Mouse (Mus musculus) spleen, adult 12 weeks (tissue): ENCODE measurements around the gene Sh3glb1.
"Not testable (repeated sequence)": the region's sequence is repeated elsewhere in the genome, so short reads cannot be mapped to it uniquely, and the experiment has no call there.

Source experiments
- DNase-seq: peaks from one replicate; pipeline ENCODE4 v3.0.0; 2022; ENCODE audit warnings: low spot score

Sh3glb1 gene

DNA sequence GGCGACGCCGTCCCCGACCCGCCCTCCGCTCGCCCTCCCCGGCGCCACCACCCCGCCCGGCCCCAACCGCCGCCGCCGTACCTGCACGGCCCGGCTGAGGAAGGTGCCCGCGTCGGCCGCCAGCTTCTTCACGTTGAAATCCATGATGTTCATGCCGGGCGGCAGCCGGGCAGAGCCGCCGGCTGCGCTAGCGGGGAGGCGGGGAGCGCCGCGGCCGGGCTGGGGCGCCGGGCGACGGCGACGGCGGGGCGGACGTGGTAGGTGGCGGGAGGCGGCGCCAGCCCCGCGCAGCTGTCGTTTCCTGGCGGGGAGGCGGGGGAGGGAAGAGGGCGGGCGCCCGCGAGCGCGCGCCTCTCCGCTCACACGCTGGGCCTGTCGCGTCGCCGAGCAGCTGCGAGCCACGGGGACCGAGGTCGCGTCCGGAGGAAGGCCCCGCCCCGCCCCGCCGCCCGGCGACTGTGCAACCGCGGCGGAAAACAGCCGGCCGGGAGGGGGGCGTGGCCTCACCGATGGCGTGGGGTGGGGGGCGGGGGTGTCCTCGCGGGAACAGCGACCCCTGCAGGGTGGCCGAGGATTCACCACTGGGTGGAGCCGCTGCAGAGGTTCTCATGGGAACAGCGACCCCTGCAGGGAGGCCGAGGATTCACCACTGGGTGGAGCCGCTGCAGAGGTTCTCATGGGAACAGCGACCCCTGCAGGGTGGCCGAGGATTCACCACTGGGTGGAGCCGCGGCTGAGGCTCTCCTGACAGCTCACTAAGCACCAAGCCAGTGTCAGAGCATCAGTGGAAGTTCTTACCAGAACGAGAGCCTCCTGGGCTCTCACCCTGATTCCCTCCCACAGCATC lies at the start of gene Sh3glb1:
Gene Sh3glb1, minus strand, starts transcription at position 435 of the 847 bp plus-strand sequence.
- peak; percentile 98 for DNase-seq

DNA sequence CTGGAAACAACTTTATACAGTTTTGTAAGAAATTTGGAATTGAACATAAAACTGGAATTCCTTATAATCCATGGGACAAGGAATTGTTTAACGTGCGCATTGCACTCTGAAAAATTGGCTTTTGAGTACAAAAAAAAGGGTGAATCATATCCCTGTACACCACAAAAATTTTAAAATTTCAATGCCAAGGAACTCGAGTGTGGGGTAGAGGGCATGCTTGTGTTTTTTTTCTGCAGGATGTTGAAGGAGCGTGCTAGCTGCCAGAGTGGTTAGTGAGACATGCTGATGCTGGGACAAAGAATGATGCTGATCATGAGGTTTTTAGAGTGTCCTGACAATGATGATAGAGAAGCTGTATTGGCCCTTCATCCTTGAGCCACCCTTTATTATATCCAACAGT lies 45.0 kb upstream of the Sh3glb1 start:
- DNase-seq, result no peak

DNA sequence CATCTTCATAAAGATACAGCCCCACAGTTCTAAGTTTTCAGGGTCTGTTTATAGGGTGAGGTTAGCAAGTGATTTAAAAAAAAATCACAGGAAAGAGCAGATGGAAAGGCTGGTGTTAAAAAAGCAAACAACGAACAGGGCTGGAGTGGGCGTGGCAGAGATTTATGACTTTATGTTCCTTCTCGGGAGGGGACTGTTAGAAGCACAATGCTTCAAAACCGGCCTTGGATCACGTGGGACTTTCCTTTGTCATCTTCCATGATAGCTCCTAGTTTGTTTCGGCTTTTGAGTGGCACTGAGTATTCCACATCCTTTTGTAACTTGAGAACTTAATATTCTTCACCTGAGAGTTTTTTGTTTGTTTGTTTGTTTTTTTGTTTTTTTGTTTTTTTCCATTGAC lies 41.3 kb upstream of the Sh3glb1 start:
- no peak for DNase-seq

DNA sequence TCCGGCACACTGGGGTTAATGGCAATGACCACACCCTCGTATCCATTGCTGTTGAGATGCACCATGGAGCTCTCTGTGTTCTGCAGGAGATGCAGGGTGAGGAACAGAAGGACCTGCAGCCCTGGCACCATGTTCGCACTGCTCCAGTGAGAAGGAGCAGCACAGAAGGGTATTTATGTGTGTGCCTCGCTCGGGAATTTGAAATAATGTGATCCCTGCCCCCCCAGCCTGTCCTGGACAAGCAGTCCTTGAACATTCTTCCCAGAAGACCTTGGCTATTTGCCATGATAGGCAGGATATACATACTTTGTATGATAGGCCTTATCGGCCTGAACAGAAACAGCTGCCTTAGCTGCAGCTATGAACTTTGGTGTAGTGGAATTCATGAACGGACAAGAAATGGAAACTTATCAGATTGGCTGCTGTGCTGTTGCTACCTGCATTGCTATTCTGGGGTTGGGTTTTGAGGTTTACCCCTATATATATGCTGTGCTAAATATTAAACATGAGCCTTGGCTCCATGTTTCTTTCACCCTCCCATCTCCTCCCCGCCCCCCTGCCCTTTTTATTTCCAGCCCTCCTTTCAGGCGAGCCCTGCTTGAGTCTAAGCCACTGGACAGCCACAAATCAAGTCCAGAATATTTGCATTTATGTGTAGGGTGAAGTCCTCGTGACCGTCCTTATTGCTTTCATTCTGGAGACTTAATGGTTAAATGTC lies 40.6 kb upstream of the Sh3glb1 start, which contains the start of gene Clca3a1:
Gene Clca3a1, minus strand, starts transcription at position 386 of the 718 bp plus-strand sequence.
- peak; percentile 52 for DNase-seq

GRCm38 (mm10) chr3:144759719-144760118 lies 39.6 kb upstream of the Sh3glb1 start:
- no peak for DNase-seq

DNA sequence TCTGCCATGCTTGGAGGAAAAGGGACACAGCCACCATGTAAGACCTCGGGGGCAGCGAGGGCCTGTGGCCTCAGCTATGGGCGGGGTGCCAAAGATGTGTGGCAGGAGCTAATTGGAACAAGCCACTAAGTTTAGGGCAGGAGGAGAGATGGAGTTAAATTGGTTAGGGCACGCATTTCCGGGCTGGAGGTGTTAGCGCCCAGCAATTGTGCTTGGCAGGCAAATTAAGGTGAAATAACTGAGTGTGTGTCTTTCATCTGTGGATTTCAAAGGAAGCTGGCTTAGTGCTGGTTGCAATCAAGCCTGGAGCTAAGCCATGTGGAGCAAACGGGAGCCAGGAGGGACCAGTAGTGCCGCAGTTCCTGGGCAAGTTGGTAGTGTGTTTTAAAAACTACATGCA lies 36.0 kb upstream of the Sh3glb1 start:
- DNase-seq, result not testable (repeated sequence)

- peak; percentile 15 for DNase-seq
These were observed 33.0 kb upstream of the Sh3glb1 start for GRCm38 (mm10) chr3:144753120-144753519.

GRCm38 (mm10) chr3:144749062-144749963 lies 29.2 kb upstream of the Sh3glb1 start:
- not testable (repeated sequence) for DNase-seq

- not testable (repeated sequence) for DNase-seq
These were observed 27.6 kb upstream of the Sh3glb1 start for GRCm38 (mm10) chr3:144747706-144748105.

GRCm38 (mm10) chr3:144738396-144738795 lies 18.3 kb upstream of the Sh3glb1 start:
- not testable (repeated sequence) for DNase-seq

GRCm38 (mm10) chr3:144736831-144737230 lies 16.7 kb upstream of the Sh3glb1 start:
- DNase-seq, result no peak

GRCm38 (mm10) chr3:144723455-144723854 lies 3.3 kb upstream of the Sh3glb1 start:
- DNase-seq, result peak; percentile 58

- not testable (repeated sequence) for DNase-seq
These were observed 2.4 kb upstream of the Sh3glb1 start for GRCm38 (mm10) chr3:144722566-144722965.

DNA sequence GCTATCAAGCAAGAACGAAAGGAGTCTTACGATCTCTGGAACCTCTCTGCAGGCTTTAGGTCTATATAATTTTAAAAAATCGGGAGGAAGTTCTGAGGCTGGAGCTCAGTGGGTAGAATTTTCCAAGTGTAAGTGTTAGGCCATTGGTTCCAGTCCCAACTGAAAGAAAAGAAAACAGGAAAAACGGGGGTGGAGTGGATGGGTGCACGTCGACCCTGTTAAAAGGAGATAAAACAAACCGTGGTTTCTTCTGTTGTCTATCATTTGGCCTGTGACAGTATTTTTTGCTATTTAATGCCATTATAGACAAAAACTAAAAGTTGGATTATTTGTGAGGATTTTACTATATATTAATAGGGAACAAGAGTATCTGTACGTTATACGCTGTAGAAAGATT lies 1.7 kb upstream of the Sh3glb1 start:
- no peak for DNase-seq

DNA sequence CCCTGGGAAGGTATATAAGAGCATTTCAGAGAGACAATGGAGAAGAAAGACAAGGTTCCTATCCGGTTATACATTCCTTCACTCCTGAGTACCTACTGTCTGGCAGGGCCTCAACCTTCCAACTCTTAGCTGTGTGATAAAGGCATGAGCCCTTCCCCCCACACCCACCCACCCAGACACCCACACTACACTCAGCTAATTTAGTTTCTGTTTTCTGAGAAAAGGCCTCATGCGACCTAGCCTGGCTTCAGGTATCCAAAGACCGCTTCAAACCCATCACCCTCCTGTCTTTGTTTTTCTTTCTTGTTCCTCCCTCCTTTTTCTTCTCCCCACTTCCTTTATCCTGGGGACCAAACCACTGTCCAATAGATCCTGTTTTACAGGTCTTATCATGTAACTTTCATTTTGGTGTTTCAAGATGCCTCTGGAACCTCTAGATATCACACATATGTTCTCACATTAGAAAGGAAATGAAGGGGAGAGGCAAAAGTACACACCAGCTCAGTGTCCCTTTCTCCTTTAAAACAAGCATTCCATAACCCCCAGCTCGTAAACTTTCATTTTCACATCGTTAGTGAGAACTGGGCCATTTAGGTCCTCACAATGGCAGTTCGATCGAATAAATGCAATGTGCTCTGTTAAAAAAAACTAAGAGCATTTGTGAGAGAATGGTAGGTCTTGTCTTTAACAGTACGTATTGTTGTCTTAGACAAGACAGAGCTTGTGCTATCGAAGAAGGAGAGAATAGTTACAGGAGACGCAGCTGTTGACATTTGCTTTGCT lies 1.1 kb upstream of the Sh3glb1 start:
- peak; percentile 14 for DNase-seq

DNA sequence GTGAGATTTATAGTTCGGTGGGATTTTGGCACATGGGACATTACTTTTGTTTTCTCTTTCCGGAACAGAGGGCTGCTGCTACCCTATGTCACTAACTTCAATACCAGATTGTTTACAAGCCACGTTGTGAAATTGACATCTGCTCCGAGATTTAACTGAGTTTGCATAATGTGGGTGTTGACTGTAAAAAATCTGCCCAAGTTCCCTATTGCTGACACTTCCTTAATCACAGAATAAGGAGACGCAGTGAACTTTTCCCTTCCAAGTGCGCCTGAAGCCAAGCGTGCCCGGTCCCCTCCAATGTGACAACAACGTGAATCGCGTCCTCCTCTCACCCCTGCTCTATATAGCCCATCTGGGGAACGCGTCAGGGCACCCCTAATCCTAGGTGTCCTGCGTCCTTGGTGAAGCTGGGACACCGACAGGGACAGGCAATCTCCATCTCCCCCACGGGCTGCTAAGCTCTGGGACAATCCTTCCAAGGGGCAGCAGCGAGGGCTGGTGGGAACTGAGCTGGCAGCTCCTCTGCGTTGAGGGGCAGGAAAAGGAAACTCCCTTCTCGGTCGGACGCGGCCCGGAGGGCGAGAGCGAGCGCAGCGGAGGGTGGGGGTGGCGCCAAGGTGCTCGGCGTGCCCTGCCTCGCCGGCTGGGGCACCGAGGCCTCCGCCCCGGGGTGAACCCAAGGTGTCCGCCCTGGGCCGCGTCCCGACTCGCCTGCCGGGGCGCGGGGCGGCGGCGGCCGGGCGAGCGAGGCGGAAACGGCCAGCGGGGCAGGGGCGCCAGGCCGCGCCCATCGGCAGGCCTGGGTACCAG lies 841 bp downstream of the Sh3glb1 start:
- DNase-seq, result peak; percentile 75

DNA sequence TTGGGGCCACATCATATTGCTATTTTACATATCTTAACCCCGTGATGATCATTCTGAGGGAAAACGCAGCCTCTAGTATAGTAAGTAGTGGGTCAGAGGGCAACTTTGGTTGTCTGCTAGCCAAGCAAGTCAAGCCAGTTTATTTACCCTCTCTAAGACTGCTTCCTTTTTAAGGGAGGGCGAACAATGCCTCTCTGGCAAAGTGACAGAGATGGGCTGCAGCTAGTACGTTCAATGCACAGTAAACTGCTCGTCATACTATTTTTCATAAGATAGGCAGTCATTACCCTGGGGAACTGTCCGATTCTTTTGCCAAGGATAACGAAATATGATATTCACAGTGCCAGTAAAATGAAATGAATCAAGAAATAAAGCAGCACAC lies 1.4 kb downstream of the Sh3glb1 start:
- DNase-seq, result peak; percentile 14

- no peak for DNase-seq
These were observed 2.3 kb downstream of the Sh3glb1 start for GRCm38 (mm10) chr3:144717835-144718234.

DNA sequence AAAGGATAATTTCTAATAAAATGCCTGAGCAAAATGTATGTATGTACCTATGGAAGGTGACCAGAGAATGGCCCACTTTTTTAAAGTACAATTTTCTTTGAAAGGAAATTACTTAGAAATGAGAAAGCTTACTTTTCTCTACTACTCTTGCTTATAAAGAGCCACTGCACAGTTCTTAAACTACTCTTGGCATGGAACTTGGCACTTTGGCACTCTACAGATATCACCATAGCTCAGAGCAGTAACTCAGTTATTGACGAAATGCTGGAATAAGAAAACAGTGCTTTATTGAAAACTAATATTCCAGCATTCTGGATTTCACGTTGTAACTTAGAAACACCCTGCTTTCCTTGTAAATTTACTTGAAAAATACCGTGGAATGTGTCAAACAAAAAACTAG lies 3.0 kb downstream of the Sh3glb1 start:
- DNase-seq, result no peak

DNA sequence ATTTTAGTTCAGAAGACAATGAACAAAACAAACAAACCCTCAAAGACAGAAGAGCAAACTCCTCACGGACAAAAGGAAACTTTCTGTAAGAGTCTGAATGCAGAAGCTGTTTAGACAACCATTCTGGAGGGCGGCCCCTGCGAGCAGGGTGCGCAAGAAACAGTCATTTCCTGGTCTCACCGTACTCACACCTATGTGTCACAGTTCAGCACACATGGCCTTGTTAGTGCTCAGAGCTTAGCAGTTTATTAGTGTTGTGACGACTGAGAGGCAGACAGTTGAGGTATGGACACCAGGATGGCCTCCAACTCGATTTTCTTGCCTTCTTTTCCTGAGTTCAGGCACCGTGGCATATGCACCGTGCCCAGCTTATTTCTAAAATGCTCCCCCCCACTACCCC lies 4.2 kb downstream of the Sh3glb1 start:
- no peak for DNase-seq
